Mouse (Mus musculus) hematopoietic stem cell, adult 5-6 weeks (primary cell): ENCODE data around the gene Nmnat2. TPM values are rescaled to one million over a fixed set of nuclear protein-coding genes. Genes with fewer than 3 reads are reported as not detected.

Source experiments
- ATAC-seq, 2 experiments: fragments of 125-278 bp in 1 of 2; replicated peaks in 1 of 2; 2 replicates each; pipeline ENCODE4 v1.8.0; 2016 to 2017; ENCODE audit warnings: inconsistent platforms in 2 of 2, mild to moderate bottlenecking in 2 of 2, moderate number of reproducible peaks in 2 of 2, low read depth in 1 of 2, moderate TSS enrichment in 1 of 2; ENCODE audit not compliant: low FRiP score in 2 of 2, poor library complexity in 2 of 2, severe bottlenecking in 2 of 2, insufficient read depth in 1 of 2, low TSS enrichment in 1 of 2
- total RNA-seq: library from RNA; stranded (forward); fragments of 172-1452, 232-1000 nt; gene quantifications from 2 replicates; pipeline ENCODE4 v1.2.3, GENCODE M21; 2017

Nmnat2 gene
- total RNA-seq, 1 experiment from 2014 or later = not detected

GRCm38 (mm10) chr1:153095328-153095727, 140.5 kb downstream of the Nmnat2 start:
- no peak for ATAC-seq

GRCm38 (mm10) chr1:153095826-153096727, 141.3 kb downstream of the Nmnat2 start:
- ATAC-seq = no peak

- ATAC-seq = no peak
These were observed 142.4 kb downstream of the Nmnat2 start for GRCm38 (mm10) chr1:153097017-153097675.

GRCm38 (mm10) chr1:153098586-153098985, 143.8 kb downstream of the Nmnat2 start:
- no peak for ATAC-seq

- ATAC-seq = no peak
These were observed 146.1 kb downstream of the Nmnat2 start for GRCm38 (mm10) chr1:153100912-153101311.

GRCm38 (mm10) chr1:153101327-153101880, 146.6 kb downstream of the Nmnat2 start:
- peak; percentile 56 to 81; a peak in 3 of 4 replicates for ATAC-seq

GRCm38 (mm10) chr1:153102296-153103185, 147.7 kb downstream of the Nmnat2 start:
- ATAC-seq = no peak

- no peak for ATAC-seq
These were observed 148.4 kb downstream of the Nmnat2 start for GRCm38 (mm10) chr1:153103186-153103554.

- ATAC-seq = no peak
These were observed 150.0 kb downstream of the Nmnat2 start for GRCm38 (mm10) chr1:153104804-153105203.

- ATAC-seq = no peak
These were observed 153.1 kb downstream of the Nmnat2 start for GRCm38 (mm10) chr1:153107866-153108265.

- ATAC-seq = no peak
These were observed 154.6 kb downstream of the Nmnat2 start for GRCm38 (mm10) chr1:153109346-153109745.

- no peak for ATAC-seq
These were observed 155.0 kb downstream of the Nmnat2 start for GRCm38 (mm10) chr1:153109836-153110235.

- ATAC-seq = no peak
These were observed 156.8 kb downstream of the Nmnat2 start for GRCm38 (mm10) chr1:153111596-153111995.

- ATAC-seq = no peak
These were observed 160.5 kb downstream of the Nmnat2 start for GRCm38 (mm10) chr1:153115315-153115714.

- no peak for ATAC-seq
These were observed 165.8 kb downstream of the Nmnat2 start for GRCm38 (mm10) chr1:153120544-153120943.

- ATAC-seq = no peak
These were observed 166.5 kb downstream of the Nmnat2 start for GRCm38 (mm10) chr1:153121320-153121719.

- no peak for ATAC-seq
These were observed 168.0 kb downstream of the Nmnat2 start for GRCm38 (mm10) chr1:153122764-153123163.
